Mouse (Mus musculus) thymus, postnatal 4 days (tissue): ENCODE data around the gene Rfx7.

Source experiments
- DNase-seq: peaks from one replicate; pipeline ENCODE4 v3.0.0; 2021

The Rfx7 gene

GRCm38 (mm10) chr9:72531996-72532380, at the start of gene Rfx7:
Gene Rfx7 (plus strand): TSS chr9:72532240.
- DNase-seq: no peak

- DNase-seq: no peak
Measured at GRCm38 (mm10) chr9:72488523-72488922, 43.5 kb upstream of the Rfx7 start.

GRCm38 (mm10) chr9:72489131-72489530, 42.9 kb upstream of the Rfx7 start:
- no peak for DNase-seq

- DNase-seq: peak; percentile 93
Measured at GRCm38 (mm10) chr9:72491559-72492193, 40.4 kb upstream of the Rfx7 start.

GRCm38 (mm10) chr9:72492194-72492565, 39.9 kb upstream of the Rfx7 start, which contains the start of gene Tex9:
Gene Tex9 (minus strand): TSS chr9:72492212.
- no peak for DNase-seq

GRCm38 (mm10) chr9:72493465-72493864, 38.6 kb upstream of the Rfx7 start:
- peak; percentile 59 for DNase-seq

- DNase-seq: no peak
Measured at GRCm38 (mm10) chr9:72493984-72494685, 37.9 kb upstream of the Rfx7 start.

GRCm38 (mm10) chr9:72496691-72497090, 35.3 kb upstream of the Rfx7 start:
- DNase-seq: no peak

- DNase-seq: no peak
Measured at GRCm38 (mm10) chr9:72497171-72497570, 34.9 kb upstream of the Rfx7 start.

- no peak for DNase-seq
Measured at GRCm38 (mm10) chr9:72512229-72512981, 19.6 kb upstream of the Rfx7 start.

GRCm38 (mm10) chr9:72515366-72515765, 16.7 kb upstream of the Rfx7 start:
- no peak for DNase-seq

GRCm38 (mm10) chr9:72519246-72519645, 12.8 kb upstream of the Rfx7 start:
- DNase-seq: no peak

GRCm38 (mm10) chr9:72520849-72521248, 11.2 kb upstream of the Rfx7 start:
- DNase-seq: no peak

GRCm38 (mm10) chr9:72526091-72526490, 5.9 kb upstream of the Rfx7 start:
- no peak for DNase-seq

- DNase-seq: peak; percentile 92
Measured at GRCm38 (mm10) chr9:72530237-72530636, 1.8 kb upstream of the Rfx7 start.

GRCm38 (mm10) chr9:72530824-72531223, 1.2 kb upstream of the Rfx7 start:
- DNase-seq: peak; percentile 22

GRCm38 (mm10) chr9:72531291-72531995, 597 bp upstream of the Rfx7 start:
- DNase-seq: peak; percentile 84

GRCm38 (mm10) chr9:72532381-72533088, 495 bp downstream of the Rfx7 start:
- peak; percentile 77 for DNase-seq

GRCm38 (mm10) chr9:72533089-72533415, 1.0 kb downstream of the Rfx7 start:
- no peak for DNase-seq

- DNase-seq: no peak
Measured at GRCm38 (mm10) chr9:72534985-72535384, 2.9 kb downstream of the Rfx7 start.

GRCm38 (mm10) chr9:72535394-72535793, 3.4 kb downstream of the Rfx7 start:
- no peak for DNase-seq

- DNase-seq: no peak
Measured at GRCm38 (mm10) chr9:72537086-72537485, 5.0 kb downstream of the Rfx7 start.

- DNase-seq: no peak
Measured at GRCm38 (mm10) chr9:72543590-72543989, 11.6 kb downstream of the Rfx7 start.
